Mouse (Mus musculus): ENCODE measurements around the gene Larp6.

DNA sequence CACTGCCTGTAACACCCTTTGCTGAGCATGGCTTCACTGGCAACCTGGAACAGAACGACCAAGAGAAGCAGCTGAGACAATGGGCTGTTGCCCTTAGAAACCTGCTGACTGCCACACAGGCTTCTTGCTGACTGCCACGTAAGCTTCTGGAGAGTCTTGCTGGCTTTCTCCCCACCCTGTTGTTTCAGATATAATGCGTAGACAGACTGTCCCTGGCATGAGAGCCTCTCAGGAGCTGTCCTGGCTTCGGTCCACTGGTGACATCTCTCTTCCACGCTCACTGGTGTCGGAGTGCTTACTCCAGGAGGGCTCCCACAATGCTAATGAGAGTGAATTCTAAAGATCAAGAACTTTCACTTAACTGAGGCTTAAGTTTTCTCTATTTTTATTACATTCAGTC lies 43.9 kb upstream of the Larp6 start:
- TF ChIP-seq CTCF (IDR thresholded peaks at IDR 0.05; ENCODE audit: extremely low read depth, insufficient read depth, low read length) (no peak), POLR2A (IDR thresholded peaks at IDR 0.05; ENCODE audit: extremely low read depth, insufficient read depth, low read length) (no peak)

Measured in cortical plate, adult 2 months (tissue).